Mouse (Mus musculus) midbrain, embryonic 10.5 days (tissue): ENCODE data around the gene Asah2. TPM values are rescaled to one million over a fixed set of nuclear protein-coding genes. Genes with fewer than 3 reads are reported as not detected.

ENCODE experiments used
- DNase-seq: peaks from one replicate; pipeline ENCODE4 v3.0.0-alpha.2; 2017; ENCODE audit warnings: low spot score
- H3K27ac ChIP-seq: fragments of 300-500 bp; sonication (generic); replicated peaks from 2 replicates; pipeline ENCODE4 v1.5.1; 2016; ENCODE audit warnings: mild to moderate bottlenecking
- H3K27me3 ChIP-seq: fragments of 300-500 bp; sonication (generic); 2 replicates; pipeline ENCODE4 v1.6.1; 2016; ENCODE audit warnings: low read depth, mild to moderate bottlenecking; ENCODE audit not compliant: poor library complexity, severe bottlenecking
- H3K36me3 ChIP-seq: fragments of 300-500 bp; sonication (generic); 2 replicates; pipeline ENCODE4 v1.6.1; 2016; ENCODE audit warnings: mild to moderate bottlenecking, moderate library complexity
- H3K4me1 ChIP-seq: fragments of 300-500 bp; sonication (generic); 2 replicates; pipeline ENCODE4 v1.6.1; 2016
- H3K4me3 ChIP-seq: fragments of 300-500 bp; sonication (generic); 2 replicates; pipeline ENCODE4 v1.5.1; 2016; ENCODE audit warnings: mild to moderate bottlenecking, moderate library complexity
- H3K9me3 ChIP-seq: fragments of 300-500 bp; sonication (generic); replicated peaks from 2 replicates; pipeline ENCODE4 v1.6.1; 2016; ENCODE audit warnings: mild to moderate bottlenecking
- WGBS: fragments of 180-500 bp; shearing (Covaris S2); methylation state at CpG from one replicate; pipeline ENCODE4 v1.1.7; 2016; 5-methylcytosine and 5-hydroxymethylcytosine counted together
- polyA plus RNA-seq: library from polyadenylated mRNA; unstranded; fragments of >200 nt; fragmentation: Nextera tagmentation; extraction: Ambion mirVana; gene quantifications from 2 replicates; pipeline ENCODE4 v1.2.1, GENCODE M21; 2016

Gene Asah2
- polyA plus RNA-seq, 1 experiment from 2014 or later: 0.23 TPM

DNA sequence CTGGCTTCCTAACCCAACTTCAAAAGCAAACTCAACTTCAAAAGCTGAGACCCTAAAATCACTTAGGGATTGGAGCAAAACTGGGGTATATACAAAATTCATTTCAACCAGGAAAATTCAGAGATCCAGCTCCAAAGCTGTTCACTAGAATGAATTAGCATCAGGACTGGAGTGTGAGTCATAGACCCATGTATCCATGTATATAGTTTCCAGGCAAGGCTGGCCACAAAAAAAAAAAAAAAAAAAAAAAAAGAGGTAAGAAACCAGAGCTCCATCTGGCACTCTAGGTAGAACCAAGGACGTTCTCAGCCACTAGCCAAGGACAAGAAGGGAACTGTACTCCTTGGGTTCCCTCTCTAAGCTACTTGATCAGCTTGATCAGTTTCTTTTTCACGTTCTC is 154.2 kb downstream of the Asah2 start:
- WGBS: 79% methylated on average over 2 of the region's 2 CpGs
- Histone ChIP-seq H3K27me3 (no peaks in the 10 kb centered on the region), H3K4me3 (no peak overlapping the region), H3K36me3 (no peaks in the 10 kb centered on the region), H3K4me1 (no peaks in the 10 kb centered on the region), H3K27ac (no peak overlapping the region), H3K9me3 (no peaks in the 10 kb centered on the region)
- DNase-seq: no peak

DNA sequence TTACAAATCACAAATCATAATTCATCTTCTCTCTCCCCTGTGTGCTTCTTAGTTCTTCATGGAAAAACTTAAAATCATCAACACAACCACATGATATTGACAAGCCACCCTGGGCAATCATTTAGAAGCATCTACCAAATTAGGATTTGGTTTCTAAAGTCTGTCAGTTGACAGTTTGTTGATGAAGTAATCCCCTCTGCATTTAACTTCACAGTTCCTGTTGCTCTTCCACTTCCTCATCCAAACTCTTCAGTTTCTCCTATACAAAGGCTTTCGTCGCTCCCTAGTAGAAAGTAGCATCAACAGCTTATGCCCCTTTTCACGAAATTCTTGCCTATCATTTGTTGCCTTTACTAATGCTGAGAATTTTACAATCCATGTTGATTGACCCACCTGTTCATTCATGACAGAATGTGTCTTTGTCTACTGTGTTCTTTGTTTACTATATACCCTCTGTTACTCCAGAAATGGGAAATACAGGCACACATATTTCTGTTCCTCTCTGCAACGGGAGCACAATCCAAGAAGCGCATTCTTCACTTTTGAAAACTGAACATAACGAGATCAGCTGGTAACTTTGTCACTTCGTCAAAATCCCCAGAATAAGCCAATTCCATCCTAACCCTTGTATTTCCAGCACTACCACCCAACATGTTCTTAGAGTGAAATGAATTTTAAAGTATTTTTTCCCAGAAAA is 157.1 kb downstream of the Asah2 start:
- Histone ChIP-seq H3K4me3 (no peak overlapping the region), H3K27ac (no peak overlapping the region), H3K36me3 (no peaks in the 10 kb centered on the region), H3K4me1 (no peaks in the 10 kb centered on the region), H3K9me3 (no peaks in the 10 kb centered on the region), H3K27me3 (no peaks in the 10 kb centered on the region)
- no peak for DNase-seq
- 84% methylated on average over 7 of the region's 7 CpGs for WGBS

Other genes with a start within 250 kb of the Asah2 start
- not detected in 2 replicates for gene A1cf, start 239.4 kb downstream of the Asah2 start, polyA plus RNA-seq